Mouse (Mus musculus): ENCODE results near the gene Akap13.
"Not testable (repeated sequence)": the region's sequence is repeated elsewhere in the genome, so short reads cannot be mapped to it uniquely, and the experiment has no call there.

Akap13 gene

DNA sequence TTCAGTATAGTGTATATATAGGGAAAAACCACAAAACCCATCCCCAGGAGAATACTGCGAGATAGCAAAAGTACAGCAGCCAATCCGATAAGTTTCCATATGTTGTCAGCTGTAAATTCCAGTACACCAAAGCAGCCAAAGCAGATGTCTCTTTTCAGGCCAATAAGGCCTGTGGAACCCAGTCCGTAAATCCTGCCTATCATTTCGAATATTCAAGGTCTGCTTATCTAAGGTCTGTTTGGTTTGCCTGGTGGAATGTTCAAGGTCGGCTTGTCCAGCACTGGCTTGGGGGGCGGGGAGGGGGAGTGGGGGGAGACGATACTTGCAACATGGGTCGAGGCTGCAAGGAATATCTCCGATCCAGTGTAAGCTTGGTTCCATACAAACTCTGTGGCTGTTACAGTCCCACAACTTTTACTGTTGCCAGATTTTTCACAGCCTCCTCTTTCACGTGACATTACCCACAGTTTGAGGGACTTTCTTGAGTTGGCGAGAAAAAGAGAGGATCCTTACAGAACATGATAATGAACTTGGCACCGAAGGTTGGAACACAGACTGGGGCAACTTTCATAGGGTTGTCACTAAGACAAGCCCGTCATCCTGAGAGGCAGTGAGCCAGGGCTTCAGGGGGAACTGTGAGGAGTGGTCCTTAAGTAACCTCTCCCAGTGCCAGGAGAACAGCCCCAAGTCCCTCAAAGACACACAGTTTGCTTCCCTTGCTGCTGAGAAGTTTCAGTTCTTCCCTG is 335.9 kb downstream of the Akap13 start:
- not testable (repeated sequence) for DNase-seq (ENCODE audit: low read depth, low spot score)

DNA sequence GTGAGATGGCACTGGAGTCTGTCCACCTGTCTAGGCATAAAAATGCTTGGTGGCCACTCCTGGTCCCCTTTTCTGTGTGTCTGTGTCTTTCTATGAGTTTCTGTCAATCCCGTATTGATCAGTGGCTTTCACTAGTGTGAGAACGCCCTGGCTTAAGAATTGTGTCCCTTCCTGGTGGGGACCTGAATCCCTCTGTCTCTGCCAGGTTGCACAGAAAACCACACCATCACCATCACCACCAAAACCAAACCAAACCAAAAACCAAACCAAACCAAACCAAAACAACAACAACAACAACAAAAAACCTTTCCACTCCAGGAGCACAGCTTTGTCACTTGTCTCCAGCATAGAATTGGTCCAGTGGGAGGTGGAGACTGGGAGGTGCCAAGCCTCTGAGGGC is 337.8 kb downstream of the Akap13 start:
- DNase-seq (ENCODE audit: low read depth, low spot score): no peak

DNA sequence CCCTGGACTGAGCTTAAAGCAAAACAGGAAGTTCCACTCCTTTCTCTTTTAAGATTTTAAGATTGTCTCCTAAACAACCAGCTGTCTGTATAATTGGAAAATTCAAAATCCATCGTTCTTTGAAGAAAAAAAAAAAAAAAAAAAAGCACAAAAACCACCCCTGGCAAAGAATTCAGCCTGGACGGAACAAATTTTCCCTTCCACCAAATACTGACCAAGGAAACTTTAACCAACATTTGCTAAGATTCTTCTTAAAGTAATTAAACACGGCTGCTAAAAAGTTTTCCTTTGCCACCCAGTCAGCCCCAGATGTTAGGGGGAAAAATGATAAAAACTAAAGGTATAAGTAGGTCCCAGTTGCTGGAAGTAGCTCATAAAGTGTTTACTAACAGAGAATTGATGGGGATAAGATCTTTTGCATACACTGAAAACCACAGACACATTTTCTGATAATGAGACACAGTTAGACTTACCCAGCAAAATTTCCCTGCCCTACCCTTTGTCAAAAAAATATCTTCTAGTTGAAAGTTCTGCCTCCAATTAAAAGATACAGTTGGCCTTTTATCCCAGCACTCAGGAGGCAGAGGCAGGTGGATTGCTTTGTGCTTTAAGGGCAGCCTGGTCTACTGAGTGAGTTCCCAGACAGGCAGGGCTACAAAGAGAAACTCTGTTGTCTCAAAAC is 338.5 kb downstream of the Akap13 start:
- DNase-seq (ENCODE audit: low read depth, low spot score): no peak

DNA sequence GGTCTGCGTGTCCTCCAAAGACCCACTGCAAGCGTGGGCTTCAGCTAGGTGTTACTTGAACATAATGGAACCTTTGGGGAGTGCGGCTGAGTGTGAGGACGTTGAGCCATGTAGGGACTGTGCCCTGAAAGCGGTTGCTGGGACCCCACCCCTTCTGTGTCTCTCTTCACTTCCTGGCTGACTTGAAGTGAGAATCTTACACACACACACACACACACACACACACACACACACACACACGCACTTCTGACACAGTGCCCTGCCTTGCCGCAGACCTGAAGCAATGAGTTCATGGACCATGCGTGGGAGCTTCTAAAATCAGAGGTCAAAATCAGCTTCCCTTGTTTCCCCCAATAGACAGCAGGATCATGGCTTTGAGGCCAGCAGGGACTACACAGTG is 339.8 kb downstream of the Akap13 start:
- DNase-seq (ENCODE audit: low read depth, low spot score): no peak

DNA sequence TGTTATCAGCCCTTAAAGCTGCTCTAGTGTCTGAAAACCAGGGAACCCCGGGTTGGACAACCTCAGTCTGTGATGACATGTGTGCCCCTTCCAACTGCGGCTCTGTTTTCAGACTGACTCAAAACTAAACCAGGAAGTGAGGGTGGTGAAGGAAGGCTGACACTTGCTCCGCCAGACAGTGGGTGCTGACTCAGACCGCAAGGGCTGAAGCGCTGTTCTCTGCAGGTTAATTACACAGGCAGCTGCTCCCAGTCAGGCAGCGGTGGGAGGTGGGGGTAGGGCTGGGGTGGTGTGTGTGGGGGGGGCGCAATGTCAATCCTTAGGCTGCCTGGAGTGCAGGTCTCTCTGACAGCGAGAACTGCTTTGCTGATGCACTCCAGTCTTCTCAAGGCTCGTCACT is 341.1 kb downstream of the Akap13 start:
- DNase-seq (ENCODE audit: low read depth, low spot score): no peak

DNA sequence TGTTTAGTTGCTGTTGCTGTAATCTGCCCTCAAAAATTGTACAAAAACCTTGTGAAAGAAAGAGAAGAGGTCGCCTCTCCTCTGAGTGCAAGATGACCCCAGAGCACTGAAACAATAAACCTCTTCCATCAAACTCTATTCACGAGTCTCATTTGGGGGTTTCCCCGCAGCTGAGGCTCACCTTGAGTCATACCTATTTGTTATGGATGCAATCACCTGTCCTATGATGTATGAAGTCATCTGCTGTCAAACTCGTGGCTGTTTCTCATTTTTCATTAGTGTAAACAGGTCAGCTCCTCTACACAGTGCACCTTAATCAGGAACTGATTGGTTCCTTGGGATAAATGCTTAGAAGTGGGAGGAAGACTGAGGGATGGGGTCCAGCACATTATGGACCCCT is 345.2 kb downstream of the Akap13 start:
- DNase-seq (ENCODE audit: low read depth, low spot score): no peak

DNA sequence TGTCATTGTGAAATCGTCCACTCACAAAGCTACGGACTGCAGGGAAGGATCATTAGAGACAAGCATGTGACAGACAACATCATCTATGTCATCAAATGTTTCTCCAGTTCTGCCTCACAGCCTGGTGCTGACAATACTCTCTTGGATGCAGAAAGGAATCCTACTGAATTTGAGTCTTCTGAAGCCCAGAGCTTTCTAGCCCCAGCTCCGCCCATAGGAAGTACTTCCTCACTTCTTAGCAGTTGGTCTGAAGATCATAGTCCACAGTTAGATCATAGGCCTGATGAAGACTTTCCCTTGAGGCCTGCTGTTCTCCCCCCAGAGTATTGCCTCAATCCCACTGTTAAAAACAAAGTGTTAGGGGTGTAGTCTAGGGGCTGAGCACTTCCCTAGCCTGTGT is 345.7 kb downstream of the Akap13 start:
- DNase-seq (ENCODE audit: low read depth, low spot score): no peak

DNA sequence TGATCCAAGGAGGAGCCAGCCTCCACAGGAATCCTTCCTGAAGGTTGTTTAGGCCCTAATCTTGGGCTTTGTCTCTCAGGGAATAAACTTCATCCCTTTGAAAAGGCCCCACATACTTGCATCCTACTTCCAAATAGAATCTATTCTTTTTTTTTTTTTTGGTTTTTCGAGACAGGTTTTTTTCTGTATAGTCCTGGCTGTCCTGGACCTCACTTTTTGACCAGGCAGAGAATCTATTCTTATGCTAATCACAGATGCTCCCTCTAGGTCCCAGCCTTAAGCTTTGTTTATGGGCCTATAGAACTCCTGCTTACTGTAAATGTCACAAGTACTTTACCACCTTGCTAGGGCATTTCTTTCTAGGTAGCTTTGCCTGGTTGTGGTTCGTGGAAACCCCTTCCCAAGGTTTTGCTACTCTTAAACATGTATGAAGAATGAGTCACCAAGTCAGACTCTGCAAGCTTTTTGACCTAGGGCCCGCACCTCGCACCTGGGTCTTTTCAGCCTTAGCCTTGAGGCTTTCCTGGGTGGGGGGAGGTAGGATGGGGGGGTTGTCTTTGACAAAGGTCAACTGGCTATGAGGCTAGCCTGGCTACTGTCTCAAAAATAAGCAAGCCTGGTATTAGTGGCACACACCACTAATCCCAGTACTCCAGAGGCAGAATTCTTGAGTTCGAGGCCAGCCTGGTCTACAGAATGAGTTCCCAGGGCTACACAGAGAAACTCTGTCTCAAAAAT is 346.5 kb downstream of the Akap13 start:
- no peak for DNase-seq (ENCODE audit: low read depth, low spot score)

DNA sequence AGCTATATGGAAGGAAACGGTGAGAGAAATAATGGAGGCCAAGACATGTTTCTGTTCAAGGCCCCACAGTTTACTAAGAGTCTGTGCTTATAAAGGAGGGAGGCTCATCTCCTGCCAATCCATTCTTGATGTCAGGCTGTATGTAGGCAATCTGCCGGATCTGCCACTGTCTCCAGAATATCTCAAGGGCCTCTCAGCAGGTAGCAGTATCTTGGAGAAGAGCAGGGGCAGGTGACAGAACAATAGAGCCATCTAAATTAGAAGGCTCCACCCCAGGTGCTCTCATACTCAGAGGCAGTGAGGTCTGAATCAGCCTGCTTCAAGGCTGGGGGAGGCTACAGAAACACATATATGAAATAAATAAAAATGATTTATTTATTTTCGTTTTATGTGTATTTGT is 347.6 kb downstream of the Akap13 start:
- no peak for DNase-seq (ENCODE audit: low read depth, low spot score)

Data from WW6 (cell line).